Mouse (Mus musculus) neural tube, embryonic 10.5 days (tissue): ENCODE data around the gene Baz2a.

ENCODE experiments used
- DNase-seq: peaks from one replicate; pipeline ENCODE4 v3.0.0-alpha.2; 2017; ENCODE audit warnings: low spot score; ENCODE audit errors: extremely low spot score

Baz2a gene

GRCm38 (mm10) chr10:128175996-128176755 is 84.8 kb downstream of the Baz2a start:
- DNase-seq = peak; percentile 79

GRCm38 (mm10) chr10:128177316-128177715 is 85.9 kb downstream of the Baz2a start:
- no peak for DNase-seq
